10 mouse cellular contexts compared by ENCODE assay signal in the genomic region with DNA sequence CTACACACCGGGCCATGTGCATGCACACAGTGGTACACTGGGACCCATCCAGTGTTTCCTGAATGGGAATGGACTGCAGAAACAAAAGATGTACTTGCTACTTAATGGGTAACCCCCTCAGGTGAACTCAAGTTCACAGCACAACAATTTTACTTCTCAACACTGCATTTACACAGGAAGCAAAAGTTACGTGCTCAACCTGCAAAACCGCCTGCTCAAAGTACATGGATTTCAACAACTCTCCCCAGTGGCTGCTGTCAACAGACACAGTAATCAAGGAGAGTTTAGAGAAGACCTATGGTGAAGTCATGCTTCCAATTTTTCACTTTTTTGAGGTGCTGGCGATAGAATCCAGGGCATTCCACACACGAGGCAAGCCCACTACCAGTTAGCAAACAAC. TPM values are rescaled to one million over a fixed set of nuclear protein-coding genes. Genes with fewer than 3 reads are reported as not detected.
DNase-seq lines count a peak whose midpoint lies in the region; ATAC-seq and TF ChIP-seq lines count a peak whose summit lies in the region.
"Had no signal": no experiment of that assay in that cellular context is flagged by ENCODE, and none has a peak within 500 bp of the region (broad histone marks: within the 10 kb centered on the region; RNA-seq: fewer than 3 reads in every experiment).

No protein-coding gene starts in this region.

- peak overlapping the region; percentile 88 for H3K4me3 ChIP-seq in kidney, embryonic 14.5 days (ENCODE audit: low read length)
- H3K4me3 ChIP-seq in embryonic facial prominence, embryonic 11.5 days (ENCODE audit: low read depth, low read length) = peak overlapping the region; percentile 7; the same call in 1 of the 2 replicates
- H3K4me3 ChIP-seq in intestine, embryonic 15.5 days (replicated peaks) = 0 out of 2 replicates have a peak overlapping the region, but pooled peaks have one; percentile 11
- peak overlapping the region; percentile 74 for H3K4me3 ChIP-seq in myocyte
- no peak overlapping the region for H3K4me3 ChIP-seq in cerebellum, adult 2 months (replicated peaks; ENCODE audit: insufficient read depth, low read depth, low read length)

- no peak for ATAC-seq in kidney, embryonic 14.5 days (ENCODE audit: low FRiP score, low TSS enrichment)
- ATAC-seq in embryonic facial prominence, embryonic 11.5 days (replicated peaks; ENCODE audit: insufficient number of reproducible peaks, low FRiP score, low TSS enrichment, low read depth) = no peak
- no peak for ATAC-seq in intestine, embryonic 15.5 days

- TF ChIP-seq POLR2A in myocyte (IDR thresholded peaks at IDR 0.05; ENCODE audit: insufficient read length, low read depth) = no peak
- TF ChIP-seq POLR2A in cerebellum, adult 2 months (IDR thresholded peaks at IDR 0.05; ENCODE audit: borderline replicate concordance, insufficient read depth, low read length) = no peak

- peaks cover 77% of the 10 kb centered on the region for H3K79me2 ChIP-seq in myocyte (ENCODE audit: control insufficient read depth, insufficient read depth)

- H3K9me3 ChIP-seq in kidney, embryonic 14.5 days (ENCODE audit: control insufficient read depth, low read length) = no peaks in the 10 kb centered on the region
- no peaks in the 10 kb centered on the region for H3K9me3 ChIP-seq in embryonic facial prominence, embryonic 11.5 days (replicated peaks; ENCODE audit: control insufficient read depth, low read length)
- no peaks in the 10 kb centered on the region for H3K9me3 ChIP-seq in intestine, embryonic 15.5 days

- peak overlapping the region; percentile 81 for H3K4me2 ChIP-seq in kidney, embryonic 14.5 days (replicated peaks; ENCODE audit: low read depth, low read length)
- peak overlapping the region; percentile 8; the same call in 1 of the 2 replicates for H3K4me2 ChIP-seq in embryonic facial prominence, embryonic 11.5 days (ENCODE audit: low read depth, low read length)
- peak overlapping the region; percentile 75 for H3K4me2 ChIP-seq in intestine, embryonic 15.5 days (replicated peaks)
- peak overlapping the region; percentile 93 for H3K4me2 ChIP-seq in myocyte (ENCODE audit: low read depth)

- no peak for TF ChIP-seq CTCF in cerebellum, adult 2 months (IDR thresholded peaks at IDR 0.05; ENCODE audit: borderline replicate concordance, insufficient read depth, low read depth, low read length)

- H3K36me3 ChIP-seq in kidney, embryonic 14.5 days (ENCODE audit: control insufficient read depth, insufficient read depth, low read length) = peaks cover 9% of the 10 kb centered on the region; the same call in 1 of the 2 replicates
- no peaks in the 10 kb centered on the region for H3K36me3 ChIP-seq in embryonic facial prominence, embryonic 11.5 days (replicated peaks; ENCODE audit: control insufficient read depth, insufficient read depth, low read depth, low read length)
- H3K36me3 ChIP-seq in intestine, embryonic 15.5 days = peaks cover 5% of the 10 kb centered on the region; the same call in 1 of the 2 replicates
- H3K36me3 ChIP-seq in myocyte (ENCODE audit: control insufficient read depth, insufficient read depth) = peaks cover 25% of the 10 kb centered on the region

- H3K27ac ChIP-seq in kidney, embryonic 14.5 days (ENCODE audit: low read depth, low read length) = no peak overlapping the region
- H3K27ac ChIP-seq in embryonic facial prominence, embryonic 11.5 days (replicated peaks; ENCODE audit: low read depth, low read length) = no peak overlapping the region
- no peak overlapping the region for H3K27ac ChIP-seq in intestine, embryonic 15.5 days
- H3K27ac ChIP-seq in cerebellum, adult 2 months (ENCODE audit: insufficient read depth, low read length) = no peak overlapping the region

- no peak for DNase-seq in kidney, adult 18-20 months
- DNase-seq in embryonic facial prominence, embryonic 11.5 days (ENCODE audit: low spot score) = no peak
- no peak for DNase-seq in adrenal gland, postnatal 25 days
- DNase-seq in cerebellum, adult 2 months = no peak
- DNase-seq in cerebellum, postnatal 10 days = no peak
- DNase-seq: cerebellum, adult 18-20 months; right cerebral cortex, postnatal 25 days had no signal

- no peak overlapping the region for H3ac ChIP-seq in myocyte (ENCODE audit: control insufficient read depth, insufficient read length)

- H3K4me1 ChIP-seq in kidney, embryonic 14.5 days (ENCODE audit: control insufficient read depth, insufficient read depth, low read length) = peaks cover 9% of the 10 kb centered on the region; the same call in 1 of the 2 replicates
- H3K4me1 ChIP-seq in embryonic facial prominence, embryonic 11.5 days (ENCODE audit: control insufficient read depth, insufficient read depth, low read length) = no peaks in the 10 kb centered on the region
- H3K4me1 ChIP-seq in intestine, embryonic 15.5 days (replicated peaks) = peaks cover 8% of the 10 kb centered on the region; the same call in 1 of the 2 replicates
- H3K4me1 ChIP-seq in cerebellum, adult 2 months (ENCODE audit: control insufficient read depth, insufficient read depth, low read length) = peaks cover 5% of the 10 kb centered on the region; the same call in 1 of the 2 replicates

- H3K27me3 ChIP-seq in kidney, embryonic 14.5 days (ENCODE audit: control insufficient read depth, insufficient read depth, low read length) = no peaks in the 10 kb centered on the region
- no peaks in the 10 kb centered on the region for H3K27me3 ChIP-seq in embryonic facial prominence, embryonic 11.5 days (ENCODE audit: control insufficient read depth, insufficient read depth, low read length)
- no peaks in the 10 kb centered on the region for H3K27me3 ChIP-seq in intestine, embryonic 15.5 days (replicated peaks)
- H3K27me3 ChIP-seq in myocyte (ENCODE audit: control insufficient read depth, insufficient read depth, insufficient read length) = no peaks in the 10 kb centered on the region
- H3K27me3 ChIP-seq in cerebellum, adult 2 months (ENCODE audit: control insufficient read depth, insufficient read depth, low read length) = no peaks in the 10 kb centered on the region

- H3K9ac ChIP-seq in kidney, embryonic 14.5 days (ENCODE audit: low read depth, low read length) = peak overlapping the region; percentile 52; the same call in 1 of the 2 replicates
- no peak overlapping the region; the same call in 1 of the 2 replicates for H3K9ac ChIP-seq in embryonic facial prominence, embryonic 11.5 days (replicated peaks; ENCODE audit: low read length)
- H3K9ac ChIP-seq in intestine, embryonic 15.5 days = no peak overlapping the region

- 59% methylated on average over 5 of the region's 5 CpGs for WGBS in kidney, embryonic 14.5 days
- 63% methylated on average over 5 of the region's 5 CpGs for WGBS in embryonic facial prominence, embryonic 11.5 days
- 52% methylated on average over 5 of the region's 5 CpGs for WGBS in intestine, embryonic 15.5 days
- 47% methylated on average over 5 of the region's 5 CpGs for WGBS in cerebellum, adult 2 months

TF ChIP-seq in myocyte, 11 proteins besides CTCF, POLR2A, EP300 and RAD21:
- TF ChIP-seq TCF12 (IDR thresholded peaks at IDR 0.05; ENCODE audit: insufficient read depth, poor library complexity, severe bottlenecking) (no peak), TCF3 (IDR thresholded peaks at IDR 0.05; ENCODE audit: insufficient read length, low read depth) (no peak), CEBPB (IDR thresholded peaks at IDR 0.05; ENCODE audit: insufficient read depth, poor library complexity, severe bottlenecking) (no peak), POLR2AphosphoS2 (IDR thresholded peaks at IDR 0.05; ENCODE audit: insufficient read length, low read depth) (no peak), E2F4 (IDR thresholded peaks at IDR 0.05; ENCODE audit: insufficient read depth) (no peak), MAX (IDR thresholded peaks at IDR 0.05; ENCODE audit: low read depth) (no peak), MYOD1 (IDR thresholded peaks at IDR 0.05; ENCODE audit: control insufficient read depth in 1 of 3, insufficient read length in 2 of 3, low read depth in 2 of 3) (no peak), USF1 (IDR thresholded peaks at IDR 0.05; ENCODE audit: low read depth) (no peak), MYOG (IDR thresholded peaks at IDR 0.05; ENCODE audit: control insufficient read depth in 1 of 3, insufficient read depth in 1 of 3, insufficient read length in 2 of 3, low read depth in 2 of 3) (no peak)

RNA-seq across cellular contexts. Expression of a gene that starts 1.6 kb away (rescaled TPM):
- polyA plus RNA-seq in kidney, embryonic 14.5 days (2014; fragmentation: Nextera tagmentation; extraction: Ambion mirVana) = 140 and 142 TPM in 2 replicates
- polyA plus RNA-seq in embryonic facial prominence, embryonic 11.5 days (2014; fragmentation: Nextera tagmentation; extraction: Ambion mirVana) = 158 and 182 TPM in 2 replicates
- polyA plus RNA-seq in intestine, embryonic 15.5 days (2015; fragmentation: Nextera tagmentation; extraction: Ambion mirVana) = 104 and 126 TPM in 2 replicates
- polyA plus RNA-seq in myocyte (2012; fragmentation: generic; extraction: Trizol) = 88.6 TPM
- 38.0 and 44.5 TPM in 2 replicates for total RNA-seq in adrenal gland, postnatal 25 days (2021)
- 31.3 and 32.5 TPM in 2 replicates for polyA plus RNA-seq in cerebellum, adult 2 months (2012; rRNA removed)

RNA-seq across cellular contexts. Expression of a gene that starts 1.8 kb away (rescaled TPM):
- 8.6 and 14.2 TPM in 2 replicates for polyA plus RNA-seq in kidney, embryonic 14.5 days (2014; fragmentation: Nextera tagmentation; extraction: Ambion mirVana)
- polyA plus RNA-seq in embryonic facial prominence, embryonic 11.5 days (2014; fragmentation: Nextera tagmentation; extraction: Ambion mirVana) = 14.8 and 19.2 TPM in 2 replicates
- 10.5 and 12.8 TPM in 2 replicates for polyA plus RNA-seq in intestine, embryonic 15.5 days (2015; fragmentation: Nextera tagmentation; extraction: Ambion mirVana)
- 15.6 TPM for polyA plus RNA-seq in myocyte (2012; fragmentation: generic; extraction: Trizol)
- 16.0 and 21.1 TPM in 2 replicates for total RNA-seq in adrenal gland, postnatal 25 days (2021)
- polyA plus RNA-seq in cerebellum, adult 2 months (2012; rRNA removed) = 44.2 and 46.0 TPM in 2 replicates

RNA-seq across cellular contexts. Expression of a gene that starts 22.6 kb away (rescaled TPM):
- 34.0 and 49.7 TPM in 2 replicates for polyA plus RNA-seq in kidney, embryonic 14.5 days (2014; fragmentation: Nextera tagmentation; extraction: Ambion mirVana)
- polyA plus RNA-seq in embryonic facial prominence, embryonic 11.5 days (2014; fragmentation: Nextera tagmentation; extraction: Ambion mirVana) = 48.2 and 49.5 TPM in 2 replicates
- 47.5 and 51.7 TPM in 2 replicates for polyA plus RNA-seq in intestine, embryonic 15.5 days (2015; fragmentation: Nextera tagmentation; extraction: Ambion mirVana)
- 111 TPM for polyA plus RNA-seq in myocyte (2012; fragmentation: generic; extraction: Trizol)
- total RNA-seq in adrenal gland, postnatal 25 days (2021) = 294 and 300 TPM in 2 replicates
- polyA plus RNA-seq in cerebellum, adult 2 months (2012; rRNA removed) = 139 and 144 TPM in 2 replicates

Comparison
In these comparisons a context has a peak if more than half of its experiments do, and no peak if none do; other contexts are left out.
1. H3K4me2 ChIP-seq: peak in every context shown above with its lines; median percentile 93 in myocyte; 81 in kidney, embryonic 14.5 days; 75 in intestine, embryonic 15.5 days; 8 in embryonic facial prominence, embryonic 11.5 days.